Mouse (Mus musculus): Measurements from ENCODE around the gene Grm4. TPM values are rescaled to one million over a fixed set of nuclear protein-coding genes. Genes with fewer than 3 reads are reported as not detected.

Gene Grm4
- polyA plus RNA-seq, 1 experiment from 2014 or later, result 0.13 TPM

DNA sequence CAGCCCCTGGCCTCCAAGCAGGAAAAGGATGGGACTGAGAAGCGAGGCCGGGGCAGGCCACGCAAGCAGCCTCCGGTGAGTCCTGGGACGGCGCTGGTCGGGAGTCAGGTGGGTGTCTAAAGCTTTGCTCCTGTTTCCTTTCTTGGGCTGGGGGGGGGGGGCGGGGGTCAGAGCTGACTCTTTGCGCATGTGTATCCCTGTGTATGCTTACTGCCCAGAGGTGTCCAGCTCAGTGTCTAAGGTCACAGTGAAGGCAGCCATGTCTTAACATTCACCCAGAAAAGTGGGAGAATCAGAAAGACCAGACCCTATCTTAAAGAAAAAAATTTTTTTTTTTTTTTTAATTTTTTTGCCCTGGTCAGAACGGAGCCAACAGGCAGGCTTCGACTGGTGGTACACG lies 38.4 kb upstream of the Grm4 start:
- no peak overlapping the region for H3K4me3 ChIP-seq (ENCODE audit: low read length)
- H3K27ac ChIP-seq (ENCODE audit: low read length), result no peak overlapping the region
- no peaks in the 10 kb centered on the region for H3K9me3 ChIP-seq (ENCODE audit: control insufficient read depth, low read length)
- H3K36me3 ChIP-seq (ENCODE audit: control insufficient read depth, insufficient read depth, low read length), result 0 out of 2 replicates have a peak, but pooled peaks cover 3% of the 10 kb centered on the region
- 55% methylated on average over 12 of the region's 12 CpGs for WGBS
- H3K27me3 ChIP-seq (ENCODE audit: control insufficient read depth, insufficient read depth, low read depth, low read length), result no peaks in the 10 kb centered on the region; the same call in 1 of the 2 replicates
- peaks cover 33% of the 10 kb centered on the region for H3K4me1 ChIP-seq (replicated peaks; ENCODE audit: control insufficient read depth, insufficient read depth, low read length)
- H3K9ac ChIP-seq (ENCODE audit: low read length), result no peak overlapping the region
- H3K4me2 ChIP-seq (ENCODE audit: low read depth, low read length), result no peak overlapping the region
- no peak for ATAC-seq (ENCODE audit: low read depth)

GRCm38 (mm10) chr17:27558845-27559244 lies 37.6 kb upstream of the Grm4 start:
- Histone ChIP-seq H3K4me1 (replicated peaks; ENCODE audit: control insufficient read depth, insufficient read depth, low read length) (peaks cover 30% of the 10 kb centered on the region), H3K27ac (ENCODE audit: low read length) (no peak overlapping the region), H3K27me3 (ENCODE audit: control insufficient read depth, insufficient read depth, low read depth, low read length) (no peaks in the 10 kb centered on the region; the same call in 1 of the 2 replicates), H3K4me2 (ENCODE audit: low read depth, low read length) (peak overlapping the region; percentile 85), H3K9ac (ENCODE audit: low read length) (no peak overlapping the region), H3K4me3 (ENCODE audit: low read length) (peak overlapping the region; percentile 83), H3K36me3 (ENCODE audit: control insufficient read depth, insufficient read depth, low read length) (0 out of 2 replicates have a peak, but pooled peaks cover 3% of the 10 kb centered on the region), H3K9me3 (ENCODE audit: control insufficient read depth, low read length) (no peaks in the 10 kb centered on the region)
- ATAC-seq (ENCODE audit: low read depth), result no peak
- WGBS, result 10% methylated on average over 5 of the region's 5 CpGs

DNA sequence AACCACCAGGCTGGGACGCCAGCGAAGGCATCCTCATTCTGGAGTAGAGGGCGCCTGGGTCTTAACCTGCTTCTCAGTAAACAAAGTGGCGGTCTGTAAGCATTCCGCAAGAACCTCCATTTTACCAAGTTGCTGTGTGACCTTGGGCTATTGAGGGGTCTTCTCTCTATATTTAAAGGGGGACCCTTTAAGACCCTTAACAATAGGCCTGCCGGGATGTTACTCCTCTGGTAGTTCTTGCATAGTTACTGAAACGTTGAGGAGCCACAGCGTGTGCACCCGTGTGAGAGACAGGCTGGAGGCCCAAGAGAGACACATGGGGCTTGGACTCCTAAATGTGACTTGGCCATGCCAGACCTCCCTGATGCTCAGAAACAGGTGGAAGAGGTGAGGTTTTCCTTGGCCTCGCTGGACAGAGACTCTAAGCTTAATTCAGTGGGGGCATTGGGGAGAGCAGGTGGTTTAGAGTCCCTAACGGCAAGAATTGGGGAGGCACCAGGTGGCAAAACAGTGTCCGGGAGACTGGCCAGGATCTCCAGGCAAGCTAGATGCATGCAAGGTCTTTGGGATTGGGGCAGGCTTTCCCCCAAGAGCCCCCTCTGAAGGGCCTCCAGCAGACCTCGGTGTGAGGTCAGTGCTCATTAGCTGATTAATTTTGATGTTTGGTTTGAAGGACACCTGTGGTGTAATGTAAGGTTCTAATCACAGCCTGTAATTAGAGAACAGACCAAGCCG lies 36.9 kb upstream of the Grm4 start:
- Histone ChIP-seq H3K4me3 (ENCODE audit: low read length) (peak overlapping the region; percentile 83), H3K36me3 (ENCODE audit: control insufficient read depth, insufficient read depth, low read length) (0 out of 2 replicates have a peak, but pooled peaks cover 3% of the 10 kb centered on the region), H3K27me3 (ENCODE audit: control insufficient read depth, insufficient read depth, low read depth, low read length) (no peaks in the 10 kb centered on the region; the same call in 1 of the 2 replicates), H3K4me1 (replicated peaks; ENCODE audit: control insufficient read depth, insufficient read depth, low read length) (peaks cover 30% of the 10 kb centered on the region), H3K27ac (ENCODE audit: low read length) (no peak overlapping the region; the same call in 1 of the 2 replicates), H3K9ac (ENCODE audit: low read length) (peak overlapping the region; percentile 88), H3K4me2 (ENCODE audit: low read depth, low read length) (peak overlapping the region; percentile 85), H3K9me3 (ENCODE audit: control insufficient read depth, low read length) (no peaks in the 10 kb centered on the region)
- 10% methylated on average over 14 of the region's 14 CpGs for WGBS
- ATAC-seq (ENCODE audit: low read depth), result no peak

DNA sequence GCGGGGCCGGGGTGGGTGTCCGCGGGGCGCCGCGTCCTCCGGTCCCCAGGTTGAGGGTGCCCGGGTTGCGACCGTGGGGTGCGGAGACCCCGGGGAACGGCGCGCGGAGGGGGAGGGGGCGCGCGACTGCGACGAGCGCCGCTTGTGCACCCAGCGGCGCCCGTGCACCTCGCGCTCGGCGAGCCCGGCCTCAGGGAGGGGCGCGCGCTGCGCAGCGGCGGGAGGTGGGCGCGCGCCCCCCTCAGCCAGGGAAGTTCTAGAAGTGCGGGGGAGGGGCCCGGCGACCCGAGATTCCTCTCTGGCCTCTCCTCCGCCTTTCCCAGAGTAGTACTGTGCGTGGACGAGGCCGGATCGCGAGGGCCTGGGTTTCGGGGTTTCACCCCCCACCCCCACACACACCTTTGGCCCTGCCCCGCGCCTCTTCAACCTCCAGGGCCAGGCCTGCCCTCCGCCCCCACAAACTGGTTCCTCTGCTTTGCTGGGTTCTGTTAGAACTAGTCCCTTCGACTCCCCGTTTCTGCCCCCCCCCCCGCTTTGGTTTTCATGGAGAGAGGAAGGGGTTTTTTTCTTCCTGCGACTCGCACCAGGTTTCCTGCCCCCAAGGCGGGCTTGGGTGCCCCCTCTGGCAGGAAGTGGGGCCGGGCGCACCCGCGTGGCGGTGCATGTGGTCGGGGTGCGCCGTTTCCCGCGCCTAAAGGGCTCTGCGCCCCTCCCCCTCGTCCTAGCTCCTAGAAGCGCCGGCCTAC lies 36.2 kb upstream of the Grm4 start:
- H3K27ac ChIP-seq (ENCODE audit: low read length), result peak overlapping the region; percentile 98
- ATAC-seq (ENCODE audit: low read depth), result peak; percentile 10; the same call in 1 of the 2 replicates
- 0 out of 2 replicates have a peak, but pooled peaks cover 3% of the 10 kb centered on the region for H3K36me3 ChIP-seq (ENCODE audit: control insufficient read depth, insufficient read depth, low read length)
- H3K9me3 ChIP-seq (ENCODE audit: control insufficient read depth, low read length), result no peaks in the 10 kb centered on the region
- peak overlapping the region; percentile 85 for H3K4me2 ChIP-seq (ENCODE audit: low read depth, low read length)
- H3K4me3 ChIP-seq (ENCODE audit: low read length), result peak overlapping the region; percentile 83
- H3K9ac ChIP-seq (ENCODE audit: low read length), result peak overlapping the region; percentile 88
- H3K4me1 ChIP-seq (replicated peaks; ENCODE audit: control insufficient read depth, insufficient read depth, low read length), result peaks cover 30% of the 10 kb centered on the region
- no peaks in the 10 kb centered on the region; the same call in 1 of the 2 replicates for H3K27me3 ChIP-seq (ENCODE audit: control insufficient read depth, insufficient read depth, low read depth, low read length)
- under 1% methylated on average over 52 of the region's 75 CpGs for WGBS

DNA sequence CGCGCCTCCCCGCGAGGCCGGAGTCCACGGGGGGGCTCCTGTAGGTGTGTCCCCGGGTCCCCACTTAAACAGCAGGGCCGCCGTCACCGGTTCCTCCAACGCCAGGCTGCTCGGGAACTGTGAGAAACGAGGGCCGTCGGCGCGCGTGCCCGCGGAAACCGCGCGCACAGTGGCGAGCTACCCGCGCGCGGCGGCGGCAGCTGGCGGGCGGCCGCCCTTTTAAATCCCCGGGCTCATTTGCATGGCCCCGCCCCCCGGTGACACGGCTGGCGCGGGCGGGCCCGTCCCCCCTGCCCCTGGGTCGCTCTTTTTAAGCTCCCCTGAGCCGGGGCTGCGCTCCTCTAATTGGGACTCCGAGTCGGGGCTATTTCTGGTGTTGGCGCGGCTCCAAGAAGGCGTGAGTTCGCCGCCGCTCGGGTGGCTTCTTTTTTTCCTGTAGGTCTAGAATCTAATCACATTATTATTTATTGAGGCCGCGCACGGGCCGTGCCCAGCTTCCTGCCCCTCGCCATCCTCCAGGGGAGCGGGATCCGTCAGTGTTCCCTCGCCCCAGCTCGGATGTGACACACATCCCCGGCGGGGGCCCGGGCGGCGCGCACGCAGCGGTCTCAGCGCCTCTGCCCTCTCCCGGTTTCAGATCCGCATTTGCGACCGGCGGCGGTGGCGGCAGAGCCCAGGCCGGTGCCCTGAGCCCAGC lies 35.3 kb upstream of the Grm4 start, which contains the start of gene Hmga1:
Gene Hmga1 (plus strand): TSS at position 183 of the 697 bp plus-strand sequence.
- H3K27me3 ChIP-seq (ENCODE audit: control insufficient read depth, insufficient read depth, low read depth, low read length), result no peaks in the 10 kb centered on the region; the same call in 1 of the 2 replicates
- peak within 1 kb of the TSS; percentile 98 for H3K27ac ChIP-seq (ENCODE audit: low read length)
- peaks cover 25% of the 10 kb centered on the region for H3K4me1 ChIP-seq (replicated peaks; ENCODE audit: control insufficient read depth, insufficient read depth, low read length)
- 0% methylated on average over 79 of the region's 79 CpGs for WGBS
- H3K4me3 ChIP-seq (ENCODE audit: low read length), result peak within 1 kb of the TSS; percentile 83
- H3K9me3 ChIP-seq (ENCODE audit: control insufficient read depth, low read length), result no peaks in the 10 kb centered on the region
- H3K4me2 ChIP-seq (ENCODE audit: low read depth, low read length), result peak within 1 kb of the TSS; percentile 85
- ATAC-seq (ENCODE audit: low read depth), result peak; percentile 80
- H3K9ac ChIP-seq (ENCODE audit: low read length), result peak within 1 kb of the TSS; percentile 88
- 0 out of 2 replicates have a peak, but pooled peaks cover under 1% of the 10 kb centered on the region for H3K36me3 ChIP-seq (ENCODE audit: control insufficient read depth, insufficient read depth, low read length)

DNA sequence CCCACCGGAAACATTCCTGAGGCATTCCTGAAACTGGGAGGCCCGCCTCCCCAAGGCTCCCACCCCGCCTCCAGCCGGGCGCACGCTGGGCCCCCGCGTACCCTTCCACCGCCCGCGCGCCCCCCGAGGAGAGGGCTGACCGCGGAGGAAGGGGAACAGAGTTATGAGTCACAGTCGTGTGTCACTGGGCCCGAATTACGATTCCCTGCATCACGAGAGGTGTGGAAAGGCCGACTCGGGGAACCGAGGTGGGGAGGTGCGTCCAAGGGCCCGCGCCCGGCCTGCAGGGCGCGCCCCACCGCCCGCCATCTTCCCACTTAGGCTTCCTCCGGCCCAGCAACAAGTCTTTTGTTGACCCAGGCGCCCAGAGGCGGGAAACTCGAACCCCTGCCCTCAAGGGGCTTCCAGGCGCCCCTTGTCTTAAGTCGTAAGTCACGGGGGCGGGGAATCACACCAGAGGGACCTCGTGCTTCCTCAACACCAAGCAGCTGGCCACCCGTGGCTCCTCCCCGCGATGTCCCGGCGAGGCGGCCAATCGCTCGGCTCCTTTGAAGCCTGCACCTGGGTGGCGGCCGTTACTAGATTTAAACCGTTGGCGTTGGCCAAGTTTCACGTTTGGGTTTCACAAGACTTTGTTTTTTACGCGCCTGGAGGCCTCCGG lies 34.4 kb upstream of the Grm4 start:
- Histone ChIP-seq H3K36me3 (ENCODE audit: control insufficient read depth, insufficient read depth, low read length) (no peaks in the 10 kb centered on the region), H3K4me2 (ENCODE audit: low read depth, low read length) (peak overlapping the region; percentile 85), H3K27ac (ENCODE audit: low read length) (peak overlapping the region; percentile 98), H3K4me3 (ENCODE audit: low read length) (peak overlapping the region; percentile 83), H3K27me3 (ENCODE audit: control insufficient read depth, insufficient read depth, low read depth, low read length) (no peaks in the 10 kb centered on the region; the same call in 1 of the 2 replicates), H3K9me3 (ENCODE audit: control insufficient read depth, low read length) (no peaks in the 10 kb centered on the region), H3K9ac (ENCODE audit: low read length) (peak overlapping the region; percentile 88), H3K4me1 (replicated peaks; ENCODE audit: control insufficient read depth, insufficient read depth, low read length) (peaks cover 25% of the 10 kb centered on the region)
- WGBS, result 0% methylated on average over 41 of the region's 55 CpGs
- ATAC-seq (ENCODE audit: low read depth), result peak; percentile 69

GRCm38 (mm10) chr17:27555075-27555511 lies 33.9 kb upstream of the Grm4 start:
- H3K4me1 ChIP-seq (replicated peaks; ENCODE audit: control insufficient read depth, insufficient read depth, low read length), result peaks cover 25% of the 10 kb centered on the region
- peak overlapping the region; percentile 88 for H3K9ac ChIP-seq (ENCODE audit: low read length)
- H3K9me3 ChIP-seq (ENCODE audit: control insufficient read depth, low read length), result no peaks in the 10 kb centered on the region
- H3K4me2 ChIP-seq (ENCODE audit: low read depth, low read length), result peak overlapping the region; percentile 85
- H3K27ac ChIP-seq (ENCODE audit: low read length), result peak overlapping the region; percentile 98
- H3K4me3 ChIP-seq (ENCODE audit: low read length), result peak overlapping the region; percentile 83
- 0% methylated on average over 25 of the region's 39 CpGs for WGBS
- ATAC-seq (ENCODE audit: low read depth), result peak; percentile 56
- no peaks in the 10 kb centered on the region for H3K36me3 ChIP-seq (ENCODE audit: control insufficient read depth, insufficient read depth, low read length)
- H3K27me3 ChIP-seq (ENCODE audit: control insufficient read depth, insufficient read depth, low read depth, low read length), result no peaks in the 10 kb centered on the region; the same call in 1 of the 2 replicates

GRCm38 (mm10) chr17:27554062-27554960 lies 33.1 kb upstream of the Grm4 start:
- peak overlapping the region; percentile 83 for H3K4me3 ChIP-seq (ENCODE audit: low read length)
- 48% methylated on average over 20 of the region's 20 CpGs for WGBS
- H3K4me1 ChIP-seq (replicated peaks; ENCODE audit: control insufficient read depth, insufficient read depth, low read length), result peaks cover 25% of the 10 kb centered on the region
- no peak for ATAC-seq (ENCODE audit: low read depth)
- no peaks in the 10 kb centered on the region for H3K9me3 ChIP-seq (ENCODE audit: control insufficient read depth, low read length)
- peak overlapping the region; percentile 88 for H3K9ac ChIP-seq (ENCODE audit: low read length)
- peak overlapping the region; percentile 98 for H3K27ac ChIP-seq (ENCODE audit: low read length)
- peak overlapping the region; percentile 85 for H3K4me2 ChIP-seq (ENCODE audit: low read depth, low read length)
- no peaks in the 10 kb centered on the region; the same call in 1 of the 2 replicates for H3K27me3 ChIP-seq (ENCODE audit: control insufficient read depth, insufficient read depth, low read depth, low read length)
- H3K36me3 ChIP-seq (ENCODE audit: control insufficient read depth, insufficient read depth, low read length), result no peaks in the 10 kb centered on the region

Measured in lung, embryonic 16.5 days (tissue).